Mouse (Mus musculus) CH12.LX (cell line): ENCODE measurements around the gene Ptprr. TPM values are rescaled to one million over a fixed set of nuclear protein-coding genes. Genes with fewer than 3 reads are reported as not detected.

Experiments used
- DNase-seq: peaks from one replicate; pipeline ENCODE4 v3.0.0-alpha.2; 2013; ENCODE audit errors: extremely low read depth
- H3K27ac ChIP-seq: 2 replicates; pipeline ENCODE4 v1.5.1; 2012; ENCODE audit warnings: low read depth, mild to moderate bottlenecking, control low read depth, moderate library complexity; ENCODE audit not compliant: insufficient read depth
- H3K27me3 ChIP-seq: replicated peaks from 2 replicates; pipeline ENCODE3; 2012; ENCODE audit warnings: inconsistent platforms
- H3K36me3 ChIP-seq, 2 experiments: replicated peaks in 1 of 2; 2 replicates each; pipeline versions ENCODE3 to v1.6.1; 2012; ENCODE audit warnings: inconsistent platforms in 1 of 2, low read length in 1 of 2, mild to moderate bottlenecking in 1 of 2, mixed read lengths in 1 of 2, moderate library complexity in 1 of 2; ENCODE audit not compliant: control insufficient read depth in 1 of 2, insufficient read depth in 1 of 2
- H3K4me1 ChIP-seq, 2 experiments: 2 replicates each; pipeline ENCODE4 v1.6.1; 2012; ENCODE audit warnings: inconsistent platforms in 1 of 2, moderate library complexity in 1 of 2; ENCODE audit not compliant: insufficient read depth in 2 of 2, control insufficient read depth in 1 of 2
- H3K4me2 ChIP-seq: 2 replicates; pipeline ENCODE4 v1.6.1; 2012; ENCODE audit warnings: low read depth, mild to moderate bottlenecking, control low read depth; ENCODE audit not compliant: poor library complexity, insufficient read depth, severe bottlenecking
- H3K4me3 ChIP-seq, 3 experiments: fragments of 150-350 bp in 1 of 3; sonication (generic) in 1 of 3; replicated peaks in 1 of 3; 2 replicates each; pipeline versions ENCODE3 to v1.5.1; 2011 to 2012; ENCODE audit warnings: low read depth in 2 of 3, low read length in 2 of 3, mild to moderate bottlenecking in 2 of 3, moderate library complexity in 2 of 3, control low read depth in 1 of 3, improper control_type of control experiment in 1 of 3, inconsistent platforms in 1 of 3, mixed read lengths in 1 of 3; ENCODE audit not compliant: poor library complexity in 1 of 3
- H3K79me2 ChIP-seq: replicated peaks from 2 replicates; pipeline ENCODE4 v1.6.1; 2012; ENCODE audit warnings: mild to moderate bottlenecking, moderate library complexity; ENCODE audit not compliant: control insufficient read depth, poor library complexity, insufficient read depth, severe bottlenecking; ENCODE audit errors: extremely low read depth
- H3K9ac ChIP-seq: 2 replicates; pipeline ENCODE4 v1.6.1; 2012; ENCODE audit warnings: low read depth, mild to moderate bottlenecking, control low read depth, moderate library complexity; ENCODE audit not compliant: insufficient read depth
- H3K9me3 ChIP-seq: replicated peaks from 2 replicates; pipeline ENCODE3; 2012; ENCODE audit warnings: low read length, inconsistent platforms, mixed read lengths
- CHD2 ChIP-seq: IDR thresholded peaks from 2 replicates; pipeline ENCODE4 v1.6.1; 2011; ENCODE audit warnings: low read length, improper control_type of control experiment
- CTCF ChIP-seq, 2 experiments: IDR thresholded peaks in 1 of 2; conservative IDR thresholded peaks in 1 of 2; 2 replicates each; pipeline ENCODE4 v1.5.1; 2011 to 2012; ENCODE audit warnings: low read depth in 2 of 2, low read length in 2 of 2, improper control_type of control experiment in 1 of 2, inconsistent platforms in 1 of 2, mild to moderate bottlenecking in 1 of 2, moderate library complexity in 1 of 2
- GABPA ChIP-seq: IDR thresholded peaks from 2 replicates; pipeline ENCODE4 v1.6.1; 2012; ENCODE audit warnings: low read depth, low read length, improper control_type of control experiment, inconsistent platforms; ENCODE audit not compliant: insufficient replicate concordance
- IRF4 ChIP-seq: IDR thresholded peaks from 2 replicates; pipeline ENCODE4 v1.6.1; 2014; ENCODE audit warnings: low read depth, mild to moderate bottlenecking, inconsistent platforms, low read length, improper control_type of control experiment
- JUND ChIP-seq: conservative IDR thresholded peaks from 2 replicates; pipeline ENCODE4 v1.6.1; 2011; ENCODE audit warnings: low read depth, low read length, improper control_type of control experiment
- MAX ChIP-seq: IDR thresholded peaks from 2 replicates; pipeline ENCODE4 v1.6.1; 2011; ENCODE audit warnings: low read length, improper control_type of control experiment
- MAZ ChIP-seq: IDR thresholded peaks from 2 replicates; pipeline ENCODE4 v1.6.1; 2012; ENCODE audit warnings: low read depth, mild to moderate bottlenecking, inconsistent platforms, low read length, improper control_type of control experiment, moderate library complexity
- MEF2A ChIP-seq: IDR thresholded peaks from 2 replicates; pipeline ENCODE4 v1.6.1; 2014; ENCODE audit warnings: low read depth, mild to moderate bottlenecking, inconsistent platforms, low read length, improper control_type of control experiment, borderline replicate concordance
- RAD21 ChIP-seq: IDR thresholded peaks from 2 replicates; pipeline ENCODE4 v1.6.1; 2011; ENCODE audit warnings: low read depth, mild to moderate bottlenecking, low read length, improper control_type of control experiment, moderate library complexity
- SIN3A ChIP-seq: IDR thresholded peaks from 2 replicates; pipeline ENCODE4 v1.6.1; 2012; ENCODE audit warnings: low read length, improper control_type of control experiment, inconsistent platforms
- SMC3 ChIP-seq: IDR thresholded peaks from 2 replicates; pipeline ENCODE4 v1.6.1; 2011; ENCODE audit warnings: low read depth, low read length, improper control_type of control experiment
- TBP ChIP-seq: conservative IDR thresholded peaks from 2 replicates; pipeline ENCODE4 v1.6.1; 2011; ENCODE audit warnings: low read depth, low read length, improper control_type of control experiment
- UBTF ChIP-seq: IDR thresholded peaks from 2 replicates; pipeline ENCODE4 v1.6.1; 2012; ENCODE audit warnings: low read depth, mild to moderate bottlenecking, inconsistent platforms, low read length, improper control_type of control experiment, moderate library complexity
- USF1 ChIP-seq: IDR thresholded peaks from 2 replicates; pipeline ENCODE4 v1.6.1; 2014; ENCODE audit warnings: low read depth, mild to moderate bottlenecking, inconsistent platforms, low read length, improper control_type of control experiment
- USF2 ChIP-seq: conservative IDR thresholded peaks from 2 replicates; pipeline ENCODE4 v1.6.1; 2011; ENCODE audit warnings: low read depth, low read length, improper control_type of control experiment
- ZC3H11A ChIP-seq: IDR thresholded peaks from 2 replicates; pipeline ENCODE4 v1.6.1; 2012; ENCODE audit warnings: low read depth, mild to moderate bottlenecking, inconsistent platforms, low read length, improper control_type of control experiment
- ZNF384 ChIP-seq: IDR thresholded peaks from 2 replicates; pipeline ENCODE4 v1.6.1; 2012; ENCODE audit warnings: low read depth, low read length, improper control_type of control experiment, inconsistent platforms
- dilution Hi-C: fragments of 300-500 bp; cut with MboI; formaldehyde crosslinking; loops from 2 replicates; pipeline ENCODE4 v1.14.3; 2020; ENCODE audit warnings: low sequenced_read_pairs; ENCODE audit not compliant: extremely low pct_unique_long_range_greater_than_20kb, extremely low pct_ligation_motif_present
- in situ Hi-C: fragments of 300-500 bp; cut with MboI; formaldehyde crosslinking; loops from 3 replicates; pipeline ENCODE4 v1.14.3; 2019; ENCODE audit warnings: low sequenced_read_pairs, low pct_ligation_motif_present, low pct_unique_long_range_greater_than_20kb, mixed read lengths
- polyA plus RNA-seq: library from polyadenylated mRNA; unstranded; fragments of >175 nt; gene quantifications from 2 replicates; pipeline ENCODE4 v1.2.1, GENCODE M21; 2012; ENCODE audit warnings: low read depth; ENCODE audit not compliant: insufficient read length
- total RNA-seq, 2 experiments: library from RNA; depleted of rRNA; stranded (reverse); fragments of 300-350 nt in 1 of 2; fragments of >200 nt in 1 of 2; gene quantifications; 2 replicates each; pipeline ENCODE4 v1.2.3; 2012 to 2014

Ptprr gene
- total and polyA plus RNA-seq, 3 experiments = 0.51 to 1.9 (median 0.81) TPM

DNA sequence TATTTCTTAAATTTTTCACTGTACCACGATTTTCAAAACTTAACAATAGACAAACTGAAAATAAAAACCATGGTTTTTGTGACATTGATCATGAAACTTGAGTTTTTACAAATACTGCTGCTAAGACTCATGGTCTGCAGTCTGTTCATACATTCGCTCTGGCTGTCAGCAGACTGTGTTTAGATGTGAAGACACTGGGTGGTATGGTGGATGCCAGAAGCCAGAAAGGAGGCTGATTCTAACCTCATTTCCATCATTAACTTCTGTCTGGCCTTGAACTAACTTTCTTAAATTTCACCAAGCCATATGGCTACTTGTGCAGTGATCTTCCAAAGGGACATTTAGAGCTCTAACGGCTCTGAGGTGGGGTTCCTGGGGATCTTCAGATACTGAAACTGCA lies 112.4 kb downstream of the Ptprr start:
- in situ Hi-C loops = no loop called here
- TF ChIP-seq TBP (no peak), USF1 (no peak), JUND (no peak), SIN3A (no peak), IRF4 (no peak), MAZ (no peak), GABPA (no peak)
- no peak overlapping the region for H3K4me3 ChIP-seq
- no peaks in the 10 kb centered on the region for H3K79me2 ChIP-seq
- no peak overlapping the region for H3K27ac ChIP-seq
- dilution Hi-C loops = no loop called here
- H3K27me3 ChIP-seq = no peaks in the 10 kb centered on the region
- H3K4me1 ChIP-seq = peaks cover 0 to 7% of the 10 kb centered on the region in 2 experiments; a peak in 1 of 4 replicates
- no peaks in the 10 kb centered on the region for H3K36me3 ChIP-seq
- no peak overlapping the region for H3K9ac ChIP-seq
- no peak overlapping the region for H3K4me2 ChIP-seq
- no peaks in the 10 kb centered on the region for H3K9me3 ChIP-seq
- no peak for DNase-seq

- Histone ChIP-seq H3K4me1 (peaks cover 0 to 7% of the 10 kb centered on the region in 2 experiments; a peak in 1 of 4 replicates), H3K79me2 (no peaks in the 10 kb centered on the region), H3K36me3 (no peaks in the 10 kb centered on the region), H3K9ac (no peak overlapping the region), H3K4me3 (no peak overlapping the region), H3K27ac (no peak overlapping the region), H3K9me3 (no peaks in the 10 kb centered on the region), H3K27me3 (no peaks in the 10 kb centered on the region), H3K4me2 (peak overlapping the region; percentile 36; the same call in 1 of the 2 replicates)
- DNase-seq = peak; percentile 10
- in situ Hi-C loops (no loop called here), dilution Hi-C loops (no loop called here)
- TF ChIP-seq MAZ = no peak
- TF ChIP-seq USF2 = no peak
- no peak for TF ChIP-seq USF1
- TF ChIP-seq SMC3 = no peak
- TF ChIP-seq RAD21 = no peak
- no peak for TF ChIP-seq MAX
- no peak for TF ChIP-seq CTCF (conservative IDR thresholded peaks at IDR 0.05 in 1 of 2, IDR thresholded peaks at IDR 0.05 in 1 of 2; ENCODE audit: low read depth in 2 of 2, low read length in 2 of 2)
- TF ChIP-seq CHD2 = no peak
- TF ChIP-seq TBP = no peak
- TF ChIP-seq UBTF = no peak
- TF ChIP-seq MEF2A = no peak
- TF ChIP-seq ZNF384 = no peak
- TF ChIP-seq ZC3H11A = no peak
These were observed 113.2 kb downstream of the Ptprr start for GRCm38 (mm10) chr10:116131223-116131622.
